Comparison of ENCODE assay signal across 2 mouse cellular contexts in the genomic region with DNA sequence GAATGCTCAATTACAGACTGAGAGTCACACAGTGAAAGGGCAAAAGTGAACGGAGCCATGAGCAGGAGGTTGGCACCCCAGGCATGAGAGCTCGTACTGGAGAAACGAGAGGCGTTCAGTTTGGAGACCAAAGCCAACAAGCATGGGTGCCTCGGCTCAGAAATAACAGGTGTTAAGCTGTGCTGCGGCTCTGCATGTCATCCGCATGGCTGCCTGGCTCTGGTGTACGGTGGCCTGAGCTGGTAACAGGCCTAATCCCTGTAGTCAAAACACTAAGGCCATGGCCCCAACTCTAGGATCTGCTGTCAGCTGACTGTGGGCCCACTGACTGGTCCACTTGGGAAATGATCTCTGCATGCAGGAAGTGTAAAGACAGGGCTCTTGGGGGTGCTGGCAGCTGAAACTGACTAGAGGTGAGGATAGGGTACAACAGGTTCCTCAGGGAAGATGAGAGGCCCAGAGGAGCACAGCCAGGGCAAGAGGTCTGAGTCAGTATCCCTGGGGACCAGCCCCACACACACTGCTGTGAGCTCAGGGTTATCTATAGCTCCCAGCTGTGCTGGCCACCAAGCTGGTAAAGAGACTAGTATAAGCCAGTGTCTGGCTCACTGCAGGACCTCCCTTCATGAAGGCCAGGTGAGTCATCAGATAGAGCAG.
TF ChIP-seq lines count a peak whose summit lies in the region.

No protein-coding gene starts in this region.

TF ChIP-seq in CH12.LX, 34 proteins besides CTCF, POLR2A, EP300 and RAD21 (continued from another document):
- TF ChIP-seq TCF12 (IDR thresholded peaks at IDR 0.05; ENCODE audit: low read depth, low read length) (peak; percentile 42; the same call in 1 of the 2 replicates), IRF4 (IDR thresholded peaks at IDR 0.05; ENCODE audit: low read depth, low read length) (peak; percentile 45; the same call in 1 of the 2 replicates)

TF ChIP-seq in myocyte, 11 proteins besides CTCF, POLR2A, EP300 and RAD21 (continued from another document):
- no peak for TF ChIP-seq E2F4 (IDR thresholded peaks at IDR 0.05; ENCODE audit: insufficient read depth)
- TF ChIP-seq SRF (IDR thresholded peaks at IDR 0.05; ENCODE audit: control insufficient read depth, insufficient read length, low read depth) = no peak
- no peak for TF ChIP-seq CEBPB (IDR thresholded peaks at IDR 0.05; ENCODE audit: insufficient read depth, poor library complexity, severe bottlenecking)
- TF ChIP-seq MYOG (IDR thresholded peaks at IDR 0.05; ENCODE audit: control insufficient read depth in 1 of 3, insufficient read depth in 1 of 3, insufficient read length in 2 of 3, low read depth in 2 of 3) = peak; percentile 71 to 94 (median 90)
